Mouse (Mus musculus) testis, adult 2 months (tissue): Measurements from ENCODE around the gene Cenpn.

Experiments used
- CTCF ChIP-seq: fragments of 200-500 bp; IDR thresholded peaks from 2 replicates; pipeline ENCODE4 v1.5.1; 2012; ENCODE audit warnings: low read depth, mild to moderate bottlenecking, inconsistent platforms, low read length, moderate library complexity; ENCODE audit not compliant: control insufficient read depth, insufficient read depth, insufficient replicate concordance
- POLR2A ChIP-seq: fragments of 200-500 bp; IDR thresholded peaks from 2 replicates; pipeline ENCODE4 v1.6.1; 2012; ENCODE audit warnings: low read depth, mild to moderate bottlenecking, inconsistent platforms, low read length, moderate library complexity; ENCODE audit not compliant: control insufficient read depth

DNA sequence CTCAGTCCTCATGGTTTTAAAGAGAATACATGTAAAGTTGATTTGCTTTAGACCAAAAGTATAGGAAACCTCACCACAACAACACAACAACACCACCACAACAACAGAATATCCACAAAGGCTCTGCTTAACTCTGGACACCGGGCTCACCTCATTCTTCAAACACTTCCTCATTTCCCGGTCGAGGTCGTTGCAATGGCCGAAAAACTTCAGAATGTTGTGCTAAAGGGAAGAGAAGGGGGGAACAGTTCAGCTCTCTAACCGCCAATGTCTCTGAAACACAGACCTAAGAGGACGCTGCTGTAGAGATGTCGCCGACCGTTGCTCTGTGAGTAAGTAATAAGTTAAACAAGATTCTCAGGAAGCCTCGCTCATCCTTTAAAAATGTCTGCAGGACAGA is 27.6 kb upstream of the Cenpn start:
- no peak for TF ChIP-seq CTCF
- TF ChIP-seq POLR2A: no peak
